Mouse (Mus musculus) brain, embryonic 14.5 days (tissue): Measurements from ENCODE around the gene Tubb1. TPM values are rescaled to one million over a fixed set of nuclear protein-coding genes. Genes with fewer than 3 reads are reported as not detected.

ENCODE experiments used
- DNase-seq: peaks from one replicate; pipeline ENCODE4 v3.0.0-alpha.2; 2011; ENCODE audit warnings: low read depth
- CTCF ChIP-seq: fragments of 200-500 bp; IDR thresholded peaks from 2 replicates; pipeline ENCODE4 v1.5.1; 2012; ENCODE audit warnings: inconsistent platforms, mild to moderate bottlenecking, moderate library complexity, borderline replicate concordance; ENCODE audit not compliant: insufficient read depth, insufficient read length; ENCODE audit errors: extremely low read depth
- POLR2A ChIP-seq: fragments of 200-500 bp; IDR thresholded peaks from 2 replicates; pipeline ENCODE4 v1.6.1; 2012; ENCODE audit warnings: mild to moderate bottlenecking, inconsistent platforms, borderline replicate concordance; ENCODE audit not compliant: poor library complexity, insufficient read depth, insufficient read length, severe bottlenecking; ENCODE audit errors: extremely low read depth
- polyA plus RNA-seq: library from polyadenylated mRNA; depleted of rRNA; stranded (reverse); fragments of >200 nt; gene quantifications from 2 replicates; pipeline ENCODE4 v1.2.3, GENCODE M21; 2012; rRNA removed

The Tubb1 gene
- 0.98 and 1.5 TPM in 2 replicates for polyA plus RNA-seq

GRCm38 (mm10) chr2:174450353-174450752 lies at the start of gene Tubb1:
Gene Tubb1 (plus strand): TSS chr2:174450695.
- no peak for DNase-seq
- TF ChIP-seq POLR2A (no peak), CTCF (no peak)

- DNase-seq, result no peak
- TF ChIP-seq CTCF, result no peak
- TF ChIP-seq POLR2A, result no peak
Observed at GRCm38 (mm10) chr2:174410222-174410621, 40.3 kb upstream of the Tubb1 start.

- DNase-seq, result no peak
- TF ChIP-seq CTCF (no peak), POLR2A (no peak)
Observed at GRCm38 (mm10) chr2:174413127-174413526, 37.4 kb upstream of the Tubb1 start.

GRCm38 (mm10) chr2:174415001-174415730 lies 35.3 kb upstream of the Tubb1 start:
- no peak for DNase-seq
- TF ChIP-seq CTCF (no peak), POLR2A (no peak)

- no peak for TF ChIP-seq CTCF
- peak; percentile 32; the same call in 1 of the 2 replicates for TF ChIP-seq POLR2A
- DNase-seq, result peak; percentile 97
Observed at GRCm38 (mm10) chr2:174415731-174416310, 34.7 kb upstream of the Tubb1 start, which contains the start of gene Nelfcd. Gene Nelfcd (plus strand): TSS chr2:174415804.

- TF ChIP-seq POLR2A (no peak), CTCF (no peak)
- DNase-seq, result no peak
Observed at GRCm38 (mm10) chr2:174421107-174421506, 29.4 kb upstream of the Tubb1 start.

GRCm38 (mm10) chr2:174424301-174425085 lies 26.0 kb upstream of the Tubb1 start:
- TF ChIP-seq POLR2A (no peak), CTCF (no peak)
- DNase-seq, result no peak

GRCm38 (mm10) chr2:174426856-174427255 lies 23.6 kb upstream of the Tubb1 start:
- TF ChIP-seq POLR2A (no peak), CTCF (no peak)
- DNase-seq, result no peak

- TF ChIP-seq POLR2A (no peak), CTCF (no peak)
- no peak for DNase-seq
Observed at GRCm38 (mm10) chr2:174428076-174428835, 22.2 kb upstream of the Tubb1 start.

GRCm38 (mm10) chr2:174428996-174429591 lies 21.4 kb upstream of the Tubb1 start:
- DNase-seq, result peak; percentile 83
- TF ChIP-seq CTCF (no peak), POLR2A (no peak)

- no peak for DNase-seq
- TF ChIP-seq CTCF, result no peak
- no peak for TF ChIP-seq POLR2A
Observed at GRCm38 (mm10) chr2:174434943-174435342, 15.6 kb upstream of the Tubb1 start.
